Mouse (Mus musculus) lung, embryonic 15.5 days (tissue): Measurements from ENCODE around the gene Atg4a-ps. TPM values are rescaled to one million over a fixed set of nuclear protein-coding genes. Genes with fewer than 3 reads are reported as not detected.

ENCODE experiments used
- ATAC-seq: fragments of 200-750 bp; cut with Nextera tagmentation; 2 replicates; pipeline ENCODE4 v1.8.0; 2017; ENCODE audit warnings: moderate number of reproducible peaks, borderline replicate concordance; ENCODE audit not compliant: low FRiP score, low TSS enrichment; ENCODE audit errors: extremely low read depth
- H3K27ac ChIP-seq: fragments of 300-500 bp; sonication (generic); 2 replicates; pipeline ENCODE4 v1.5.1; 2015; ENCODE audit warnings: moderate library complexity, mild to moderate bottlenecking, inconsistent platforms
- H3K27me3 ChIP-seq: fragments of 300-500 bp; sonication (generic); 2 replicates; pipeline ENCODE4 v1.6.1; 2015; ENCODE audit warnings: inconsistent platforms
- H3K36me3 ChIP-seq: fragments of 300-500 bp; sonication (generic); 2 replicates; pipeline ENCODE4 v1.6.1; 2015; ENCODE audit warnings: inconsistent platforms
- H3K4me1 ChIP-seq: fragments of 300-500 bp; sonication (generic); 2 replicates; pipeline ENCODE4 v1.6.1; 2015; ENCODE audit warnings: inconsistent platforms
- H3K4me2 ChIP-seq: fragments of 300-500 bp; sonication (generic); 2 replicates; pipeline ENCODE4 v1.6.1; 2015; ENCODE audit warnings: inconsistent platforms, mild to moderate bottlenecking, moderate library complexity
- H3K4me3 ChIP-seq: fragments of 300-500 bp; sonication (generic); 2 replicates; pipeline ENCODE4 v1.5.1; 2015; ENCODE audit warnings: mild to moderate bottlenecking, inconsistent platforms
- H3K9ac ChIP-seq: fragments of 300-500 bp; sonication (generic); 2 replicates; pipeline ENCODE4 v1.6.1; 2015; ENCODE audit warnings: inconsistent platforms
- H3K9me3 ChIP-seq: fragments of 300-500 bp; sonication (generic); 2 replicates; pipeline ENCODE4 v1.6.1; 2016; ENCODE audit warnings: inconsistent platforms
- WGBS: fragments of 180-500 bp; shearing (Covaris S2); methylation state at CpG from one replicate; pipeline ENCODE4 v1.1.7; 2015; 5-methylcytosine and 5-hydroxymethylcytosine counted together
- microRNA-seq: library from miRNA; unstranded; fragments of <30 nt; microRNA quantifications from one replicate; pipeline ENCODE4, GENCODE M21; 2016
- polyA plus RNA-seq: library from polyadenylated mRNA; unstranded; fragments of >200 nt; fragmentation: Nextera tagmentation; extraction: Ambion mirVana; gene quantifications from 2 replicates; pipeline ENCODE4 v1.2.1, GENCODE M21; 2015

Gene Atg4a-ps
- polyA plus RNA-seq, 1 experiment from 2014 or later, result 0.14 TPM

- Histone ChIP-seq H3K27ac (no peak overlapping the region), H3K4me2 (no peak overlapping the region), H3K36me3 (no peaks in the 10 kb centered on the region), H3K4me1 (peaks cover 7% of the 10 kb centered on the region; the same call in 1 of the 2 replicates), H3K9ac (no peak overlapping the region), H3K4me3 (no peak overlapping the region), H3K27me3 (no peaks in the 10 kb centered on the region), H3K9me3 (no peaks in the 10 kb centered on the region)
- 56% methylated on average over 1 of the region's 1 CpGs for whole genome bisulfite sequencing
- ATAC-seq, result no peak
Observed at GRCm38 (mm10) chr3:103601561-103601960, 44.3 kb downstream of the Atg4a-ps start.

- Histone ChIP-seq H3K9ac (no peak overlapping the region), H3K4me3 (no peak overlapping the region), H3K4me1 (peaks cover 4% of the 10 kb centered on the region; the same call in 1 of the 2 replicates), H3K4me2 (no peak overlapping the region), H3K27me3 (no peaks in the 10 kb centered on the region), H3K27ac (no peak overlapping the region), H3K9me3 (no peaks in the 10 kb centered on the region), H3K36me3 (no peaks in the 10 kb centered on the region)
- WGBS, result 36% methylated on average over 7 of the region's 7 CpGs
- no peak for ATAC-seq
Observed at GRCm38 (mm10) chr3:103601011-103601410, 44.9 kb downstream of the Atg4a-ps start.

- H3K4me2 ChIP-seq, result no peak overlapping the region
- ATAC-seq, result no peak
Observed at GRCm38 (mm10) chr3:103597586-103597985, 48.3 kb downstream of the Atg4a-ps start.

GRCm38 (mm10) chr3:103595271-103595810 is 50.5 kb downstream of the Atg4a-ps start:
- Histone ChIP-seq H3K27ac (no peak overlapping the region), H3K36me3 (no peaks in the 10 kb centered on the region), H3K4me3 (no peak overlapping the region), H3K27me3 (no peaks in the 10 kb centered on the region), H3K4me1 (0 out of 2 replicates have a peak, but pooled peaks cover 6% of the 10 kb centered on the region), H3K4me2 (no peak overlapping the region), H3K9me3 (no peaks in the 10 kb centered on the region), H3K9ac (no peak overlapping the region)
- 72% methylated on average over 7 of the region's 7 CpGs for WGBS
- no peak for ATAC-seq

More at GRCm38 (mm10) chr3:103597586-103597985, 48.3 kb downstream of the Atg4a-ps start:
- WGBS, result 75% methylated on average over 4 of the region's 4 CpGs
- no peaks in the 10 kb centered on the region for H3K27me3 ChIP-seq
- peaks cover 10% of the 10 kb centered on the region; the same call in 1 of the 2 replicates for H3K4me1 ChIP-seq
- no peak overlapping the region for H3K9ac ChIP-seq
- no peak overlapping the region for H3K4me3 ChIP-seq
- no peaks in the 10 kb centered on the region for H3K9me3 ChIP-seq
- H3K36me3 ChIP-seq, result no peaks in the 10 kb centered on the region
- H3K27ac ChIP-seq, result no peak overlapping the region

Small RNA genes within 50 kb of the gene (microRNA-seq; reads per million reads assigned to microRNA genes)
- not detected for gene Gm25325

Other genes starting within 250 kb of the Atg4a-ps start
- 0.51 and 0.59 TPM in 2 replicates for gene Syt6, start 70.8 kb downstream of the Atg4a-ps start, polyA plus RNA-seq
- gene Olfml3, start 91.9 kb upstream of the Atg4a-ps start, polyA plus RNA-seq, result 80.4 and 80.7 TPM in 2 replicates
- gene Gm10964, start 93.3 kb upstream of the Atg4a-ps start, polyA plus RNA-seq, result not detected in 2 replicates
- gene Hipk1, start 145.5 kb upstream of the Atg4a-ps start, polyA plus RNA-seq, result 11.0 and 11.6 TPM in 2 replicates
- gene Dclre1b, start 163.4 kb upstream of the Atg4a-ps start, polyA plus RNA-seq, result 30.5 and 31.2 TPM in 2 replicates
- 19.6 and 21.0 TPM in 2 replicates for gene Ap4b1, start 163.5 kb upstream of the Atg4a-ps start, polyA plus RNA-seq
- 0.24 and 0.35 TPM in 2 replicates for gene Gm43064, start 163.5 kb upstream of the Atg4a-ps start, polyA plus RNA-seq
- gene Bcl2l15, start 186.5 kb upstream of the Atg4a-ps start, polyA plus RNA-seq, result 0.09 TPM in 1 of 2 replicates, not detected in the other
- 1.0 and 2.5 TPM in 2 replicates for gene Ptpn22, start 213.7 kb upstream of the Atg4a-ps start, polyA plus RNA-seq